Mouse (Mus musculus) heart, postnatal 0 days (tissue): ENCODE results near the gene Armc6.

ENCODE experiments used
- CTCF ChIP-seq: IDR thresholded peaks from 2 replicates; pipeline ENCODE4 v1.5.1; 2016; ENCODE audit warnings: antibody characterized with exemption, control low read depth, low read depth
- EP300 ChIP-seq: IDR thresholded peaks from 2 replicates; pipeline ENCODE4 v1.6.1; 2016; ENCODE audit warnings: antibody characterized with exemption, low read depth

GRCm38 (mm10) chr8:70210538-70210937 is 23.7 kb downstream of the Armc6 start:
- TF ChIP-seq CTCF (no peak; the same call in 1 of the 2 replicates), EP300 (no peak)
